Mouse (Mus musculus) urinary bladder, postnatal 36 days (tissue): ENCODE measurements around the gene Lum.
A peak's percentile ranks its signal among the peaks of the same experiment; 100 is the strongest.

ENCODE experiments used
- DNase-seq, 2 experiments: peaks; one replicate each; pipeline ENCODE4 v3.0.0; 2022; ENCODE audit warnings: low spot score in 2 of 2, mixed read lengths in 1 of 2

Gene Lum

GRCm38 (mm10) chr10:97564957-97565856, at the start of gene Lum:
TSS of gene Lum (plus strand) at chr10:97565128.
- no peak for DNase-seq

GRCm38 (mm10) chr10:97523366-97523765, 41.6 kb upstream of the Lum start:
- no peak for DNase-seq

GRCm38 (mm10) chr10:97535697-97536096, 29.2 kb upstream of the Lum start:
- DNase-seq: no peak

- DNase-seq: no peak
These were observed 28.0 kb upstream of the Lum start for GRCm38 (mm10) chr10:97536921-97537320.

- no peak for DNase-seq
These were observed 26.7 kb upstream of the Lum start for GRCm38 (mm10) chr10:97538202-97538601.

- no peak for DNase-seq
These were observed 17.2 kb upstream of the Lum start for GRCm38 (mm10) chr10:97547740-97548139.

GRCm38 (mm10) chr10:97567489-97568135, 2.7 kb downstream of the Lum start:
- DNase-seq: no peak

GRCm38 (mm10) chr10:97582543-97583231, 17.8 kb downstream of the Lum start:
- DNase-seq: no peak

GRCm38 (mm10) chr10:97584176-97584575, 19.2 kb downstream of the Lum start:
- no peak for DNase-seq

- DNase-seq: peak in 1 of 2 experiments; percentile 41
These were observed 22.2 kb downstream of the Lum start for GRCm38 (mm10) chr10:97587159-97587558.

- peak in 1 of 2 experiments; percentile 16 for DNase-seq
These were observed 24.6 kb downstream of the Lum start for GRCm38 (mm10) chr10:97589574-97589973.

- DNase-seq: no peak
These were observed 26.1 kb downstream of the Lum start for GRCm38 (mm10) chr10:97591036-97591435.

GRCm38 (mm10) chr10:97591685-97592084, 26.8 kb downstream of the Lum start:
- DNase-seq: no peak

- no peak for DNase-seq
These were observed 30.8 kb downstream of the Lum start for GRCm38 (mm10) chr10:97595680-97596079.

- no peak for DNase-seq
These were observed 36.8 kb downstream of the Lum start for GRCm38 (mm10) chr10:97601744-97602143.

- DNase-seq: no peak
These were observed 38.3 kb downstream of the Lum start for GRCm38 (mm10) chr10:97603256-97603655.

- DNase-seq: no peak
These were observed 41.7 kb downstream of the Lum start, which contains the start of gene Kera for GRCm38 (mm10) chr10:97606579-97606978. TSS of gene Kera (plus strand) at chr10:97606879.
